Mouse (Mus musculus) embryonic fibroblast, embryonic 13.5 days (primary cell): ENCODE results near the gene Setdb1.

Experiments used
- CTCF ChIP-seq: IDR thresholded peaks from 2 replicates; pipeline ENCODE4 v1.5.1; 2011; ENCODE audit warnings: mild to moderate bottlenecking, control low read depth, low read length, moderate library complexity, borderline replicate concordance; ENCODE audit not compliant: insufficient read depth
- POLR2A ChIP-seq: IDR thresholded peaks from 2 replicates; pipeline ENCODE4 v1.6.1; 2011; ENCODE audit warnings: low read depth, mild to moderate bottlenecking, control low read depth, low read length, moderate library complexity

- TF ChIP-seq CTCF (no peak), POLR2A (no peak)
Measured at GRCm38 (mm10) chr3:95373208-95373607, 16.2 kb upstream of the Setdb1 start.
